Mouse (Mus musculus): ENCODE results near the gene Enkur.

GRCm38 (mm10) chr2:21230276-21230675, 25.1 kb upstream of the Enkur start:
- TF ChIP-seq POLR2A (IDR thresholded peaks at IDR 0.05; ENCODE audit: borderline replicate concordance, control insufficient read depth, low read depth, low read length) = no peak
- no peak for TF ChIP-seq CTCF (IDR thresholded peaks at IDR 0.05; ENCODE audit: control insufficient read depth, insufficient read depth, low read length)
